Mouse (Mus musculus): ENCODE data around the gene Cdk14. TPM values are rescaled to one million over a fixed set of nuclear protein-coding genes. Genes with fewer than 3 reads are reported as not detected.

Gene Cdk14
- polyA plus RNA-seq, 1 experiment from 2014 or later, result 6.9 TPM

GRCm38 (mm10) chr5:4870041-4870726 is 549.9 kb downstream of the Cdk14 start:
- no peak overlapping the region for H3K27ac ChIP-seq (ENCODE audit: low read depth, low read length)
- no peaks in the 10 kb centered on the region for H3K4me1 ChIP-seq (replicated peaks; ENCODE audit: control insufficient read depth, insufficient read depth, low read length)
- H3K9ac ChIP-seq (ENCODE audit: low read depth, low read length), result no peak overlapping the region
- no peaks in the 10 kb centered on the region for H3K36me3 ChIP-seq (ENCODE audit: control insufficient read depth, insufficient read depth, low read length)
- no peaks in the 10 kb centered on the region for H3K27me3 ChIP-seq (replicated peaks; ENCODE audit: control insufficient read depth, insufficient read depth, low read length)
- H3K4me2 ChIP-seq, result no peak overlapping the region
- 77% methylated on average over 4 of the region's 4 CpGs for WGBS
- ATAC-seq (replicated peaks; ENCODE audit: low FRiP score) (no peak), DNase-seq (ENCODE audit: low spot score) (no peak)
- H3K9me3 ChIP-seq (ENCODE audit: control insufficient read depth, low read length), result no peaks in the 10 kb centered on the region
- H3K4me3 ChIP-seq (ENCODE audit: low read depth, low read length), result no peak overlapping the region

GRCm38 (mm10) chr5:4868563-4869120 is 551.5 kb downstream of the Cdk14 start:
- H3K9ac ChIP-seq (ENCODE audit: low read depth, low read length), result no peak overlapping the region
- no peak overlapping the region for H3K4me3 ChIP-seq (ENCODE audit: low read depth, low read length)
- ATAC-seq (replicated peaks; ENCODE audit: low FRiP score), result no peak
- no peak for DNase-seq (ENCODE audit: low spot score)
- H3K4me1 ChIP-seq (replicated peaks; ENCODE audit: control insufficient read depth, insufficient read depth, low read length), result no peaks in the 10 kb centered on the region
- no peaks in the 10 kb centered on the region for H3K36me3 ChIP-seq (ENCODE audit: control insufficient read depth, insufficient read depth, low read length)
- no peaks in the 10 kb centered on the region for H3K27me3 ChIP-seq (replicated peaks; ENCODE audit: control insufficient read depth, insufficient read depth, low read length)
- no peaks in the 10 kb centered on the region for H3K9me3 ChIP-seq (ENCODE audit: control insufficient read depth, low read length)
- WGBS, result 69% methylated on average over 6 of the region's 6 CpGs
- no peak overlapping the region for H3K4me2 ChIP-seq
- no peak overlapping the region for H3K27ac ChIP-seq (ENCODE audit: low read depth, low read length)

DNA sequence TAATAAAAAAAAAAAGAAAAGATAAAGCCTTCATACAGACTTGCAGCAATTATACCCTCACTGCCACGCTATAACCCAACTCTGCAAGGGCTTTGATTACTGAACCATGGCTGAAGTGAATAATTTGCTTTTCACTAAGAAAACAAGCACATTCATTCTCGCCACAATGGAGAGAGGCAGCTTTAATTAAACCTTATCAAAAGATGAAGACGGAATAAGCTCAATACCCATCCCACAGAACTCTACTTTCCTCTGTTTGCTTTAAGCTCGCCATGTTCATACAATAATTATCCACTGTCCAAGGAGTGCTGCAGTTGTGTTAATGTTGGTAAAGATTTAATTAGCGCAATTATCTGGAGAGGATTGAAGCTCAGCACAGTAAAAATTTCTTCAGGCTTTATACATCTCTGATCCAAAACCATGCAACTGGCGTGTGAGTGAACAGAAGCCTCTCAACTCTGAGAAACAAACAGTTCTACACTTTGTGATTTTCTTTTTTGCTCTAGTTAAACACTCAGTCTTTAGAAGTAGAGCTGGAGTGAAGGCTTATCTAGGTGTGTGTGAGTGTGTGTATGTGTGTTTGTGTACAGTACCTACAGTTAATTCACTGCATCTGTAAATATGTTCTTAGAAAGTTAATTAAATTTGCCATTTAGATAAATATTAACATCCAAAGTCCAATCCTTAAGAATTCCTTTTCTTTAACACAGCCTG is 552.1 kb downstream of the Cdk14 start:
- no peak overlapping the region for H3K9ac ChIP-seq (ENCODE audit: low read depth, low read length)
- H3K27me3 ChIP-seq (replicated peaks; ENCODE audit: control insufficient read depth, insufficient read depth, low read length), result no peaks in the 10 kb centered on the region
- no peak overlapping the region for H3K4me3 ChIP-seq (ENCODE audit: low read depth, low read length)
- ATAC-seq (replicated peaks; ENCODE audit: low FRiP score) (no peak), DNase-seq (ENCODE audit: low spot score) (no peak)
- whole genome bisulfite sequencing, result 77% methylated on average over 6 of the region's 6 CpGs
- H3K4me2 ChIP-seq, result no peak overlapping the region
- no peaks in the 10 kb centered on the region for H3K9me3 ChIP-seq (ENCODE audit: control insufficient read depth, low read length)
- H3K36me3 ChIP-seq (ENCODE audit: control insufficient read depth, insufficient read depth, low read length), result no peaks in the 10 kb centered on the region
- no peak overlapping the region for H3K27ac ChIP-seq (ENCODE audit: low read depth, low read length)
- no peaks in the 10 kb centered on the region for H3K4me1 ChIP-seq (replicated peaks; ENCODE audit: control insufficient read depth, insufficient read depth, low read length)

- Histone ChIP-seq H3K4me1 (replicated peaks; ENCODE audit: control insufficient read depth, insufficient read depth, low read length) (no peaks in the 10 kb centered on the region), H3K4me2 (no peak overlapping the region), H3K9ac (ENCODE audit: low read depth, low read length) (no peak overlapping the region), H3K9me3 (ENCODE audit: control insufficient read depth, low read length) (no peaks in the 10 kb centered on the region), H3K36me3 (ENCODE audit: control insufficient read depth, insufficient read depth, low read length) (no peaks in the 10 kb centered on the region), H3K27me3 (replicated peaks; ENCODE audit: control insufficient read depth, insufficient read depth, low read length) (no peaks in the 10 kb centered on the region), H3K27ac (ENCODE audit: low read depth, low read length) (no peak overlapping the region), H3K4me3 (ENCODE audit: low read depth, low read length) (no peak overlapping the region)
- 80% methylated on average over 8 of the region's 8 CpGs for WGBS
- DNase-seq (ENCODE audit: low spot score) (no peak), ATAC-seq (replicated peaks; ENCODE audit: low FRiP score) (no peak)
These were observed 553.2 kb downstream of the Cdk14 start for GRCm38 (mm10) chr5:4866945-4867344.

GRCm38 (mm10) chr5:4866099-4866498 is 554.0 kb downstream of the Cdk14 start:
- Histone ChIP-seq H3K36me3 (ENCODE audit: control insufficient read depth, insufficient read depth, low read length) (no peaks in the 10 kb centered on the region), H3K9me3 (ENCODE audit: control insufficient read depth, low read length) (no peaks in the 10 kb centered on the region), H3K9ac (ENCODE audit: low read depth, low read length) (no peak overlapping the region), H3K4me1 (replicated peaks; ENCODE audit: control insufficient read depth, insufficient read depth, low read length) (no peaks in the 10 kb centered on the region), H3K4me3 (ENCODE audit: low read depth, low read length) (no peak overlapping the region), H3K27ac (ENCODE audit: low read depth, low read length) (no peak overlapping the region), H3K27me3 (replicated peaks; ENCODE audit: control insufficient read depth, insufficient read depth, low read length) (no peaks in the 10 kb centered on the region), H3K4me2 (no peak overlapping the region)
- 86% methylated on average over 1 of the region's 1 CpGs for WGBS
- DNase-seq (ENCODE audit: low spot score) (no peak), ATAC-seq (replicated peaks; ENCODE audit: low FRiP score) (no peak)

DNA sequence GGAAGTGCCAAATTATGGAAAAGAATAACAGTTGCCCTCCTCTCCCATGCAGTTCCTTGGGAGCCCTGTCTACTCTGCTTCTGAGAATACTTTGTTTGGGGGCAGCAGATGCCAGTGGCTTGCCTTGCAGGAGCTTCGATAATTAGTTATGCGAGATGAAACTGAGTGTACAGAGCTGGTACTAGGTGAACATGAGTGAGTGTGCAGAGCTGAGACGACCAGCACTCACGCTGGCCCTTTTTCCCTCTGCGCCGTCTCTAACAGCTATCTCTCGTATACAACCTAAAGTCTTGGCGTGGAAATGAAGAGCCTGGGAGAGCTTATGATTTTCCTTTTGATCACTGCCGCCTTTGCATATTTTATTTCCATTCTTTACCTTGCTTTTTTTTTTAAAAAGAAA is 558.5 kb downstream of the Cdk14 start:
- Histone ChIP-seq H3K36me3 (ENCODE audit: control insufficient read depth, insufficient read depth, low read length) (no peaks in the 10 kb centered on the region), H3K9ac (ENCODE audit: low read depth, low read length) (no peak overlapping the region), H3K4me3 (ENCODE audit: low read depth, low read length) (no peak overlapping the region), H3K9me3 (ENCODE audit: control insufficient read depth, low read length) (no peaks in the 10 kb centered on the region), H3K27ac (ENCODE audit: low read depth, low read length) (no peak overlapping the region), H3K4me1 (replicated peaks; ENCODE audit: control insufficient read depth, insufficient read depth, low read length) (no peaks in the 10 kb centered on the region), H3K4me2 (no peak overlapping the region), H3K27me3 (replicated peaks; ENCODE audit: control insufficient read depth, insufficient read depth, low read length) (no peaks in the 10 kb centered on the region)
- ATAC-seq (replicated peaks; ENCODE audit: low FRiP score) (no peak), DNase-seq (ENCODE audit: low spot score) (no peak)
- 82% methylated on average over 9 of the region's 9 CpGs for WGBS

DNA sequence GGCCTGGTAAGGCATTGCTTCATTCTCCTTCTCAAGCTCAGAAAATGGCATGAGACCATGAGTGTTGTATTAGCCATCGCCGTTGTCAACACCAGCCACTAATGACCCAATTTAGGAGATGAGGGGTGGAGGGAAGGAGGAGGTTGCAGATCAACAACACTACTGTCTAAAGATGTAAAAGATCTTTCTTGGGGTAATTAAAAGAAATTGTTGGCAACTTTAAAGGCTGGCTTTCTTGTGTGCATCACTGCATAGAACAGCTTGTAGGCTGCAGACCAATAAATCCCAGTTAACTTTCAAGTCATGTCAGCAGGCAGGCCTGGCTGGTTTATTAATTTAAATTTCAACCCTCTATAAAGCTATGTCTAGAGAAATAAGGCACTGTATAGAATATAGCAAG is 559.0 kb downstream of the Cdk14 start:
- DNase-seq (ENCODE audit: low spot score), result no peak
- H3K4me3 ChIP-seq (ENCODE audit: low read depth, low read length), result no peak overlapping the region
- no peak overlapping the region for H3K4me2 ChIP-seq
- ATAC-seq (replicated peaks; ENCODE audit: low FRiP score), result no peak
- no peak overlapping the region for H3K9ac ChIP-seq (ENCODE audit: low read depth, low read length)
- no peaks in the 10 kb centered on the region for H3K9me3 ChIP-seq (ENCODE audit: control insufficient read depth, low read length)
- H3K27me3 ChIP-seq (replicated peaks; ENCODE audit: control insufficient read depth, insufficient read depth, low read length), result no peaks in the 10 kb centered on the region
- H3K27ac ChIP-seq (ENCODE audit: low read depth, low read length), result no peak overlapping the region
- no peaks in the 10 kb centered on the region for H3K36me3 ChIP-seq (ENCODE audit: control insufficient read depth, insufficient read depth, low read length)
- WGBS, result 96% methylated on average over 2 of the region's 2 CpGs
- no peaks in the 10 kb centered on the region for H3K4me1 ChIP-seq (replicated peaks; ENCODE audit: control insufficient read depth, insufficient read depth, low read length)

GRCm38 (mm10) chr5:4858032-4858641 is 562.0 kb downstream of the Cdk14 start:
- no peaks in the 10 kb centered on the region for H3K27me3 ChIP-seq (replicated peaks; ENCODE audit: control insufficient read depth, insufficient read depth, low read length)
- DNase-seq (ENCODE audit: low spot score) (no peak), ATAC-seq (replicated peaks; ENCODE audit: low FRiP score) (no peak)
- no peak overlapping the region for H3K4me3 ChIP-seq (ENCODE audit: low read depth, low read length)
- H3K36me3 ChIP-seq (ENCODE audit: control insufficient read depth, insufficient read depth, low read length), result no peaks in the 10 kb centered on the region
- no peak overlapping the region for H3K4me2 ChIP-seq
- H3K4me1 ChIP-seq (replicated peaks; ENCODE audit: control insufficient read depth, insufficient read depth, low read length), result no peaks in the 10 kb centered on the region
- no peak overlapping the region for H3K27ac ChIP-seq (ENCODE audit: low read depth, low read length)
- no peaks in the 10 kb centered on the region for H3K9me3 ChIP-seq (ENCODE audit: control insufficient read depth, low read length)
- no peak overlapping the region for H3K9ac ChIP-seq (ENCODE audit: low read depth, low read length)
- 76% methylated on average over 5 of the region's 5 CpGs for WGBS
